Mouse (Mus musculus): ENCODE measurements around the gene Prdm5.

Gene Prdm5

DNA sequence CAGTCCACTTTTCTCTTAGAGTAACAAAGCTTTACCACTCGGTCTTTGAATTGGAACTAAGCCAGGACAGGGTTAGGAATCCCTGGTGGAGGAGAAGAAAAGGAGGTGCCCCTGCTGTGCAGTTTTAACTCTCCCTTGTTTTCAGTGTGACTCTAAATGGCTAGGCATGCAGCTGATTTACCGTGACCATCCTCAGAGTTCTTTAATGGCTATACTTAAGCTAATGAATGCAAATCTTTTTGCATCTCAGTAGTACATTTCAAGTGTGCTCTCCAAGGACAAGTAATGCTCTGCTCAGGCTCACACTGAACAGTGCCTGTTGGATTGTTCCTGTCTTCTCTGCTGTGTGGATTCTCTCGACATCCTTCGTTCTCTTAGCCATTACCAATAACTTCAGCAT lies 154.4 kb downstream of the Prdm5 start:
- in situ Hi-C loops (cut with MboI), result no loop called here

DNA sequence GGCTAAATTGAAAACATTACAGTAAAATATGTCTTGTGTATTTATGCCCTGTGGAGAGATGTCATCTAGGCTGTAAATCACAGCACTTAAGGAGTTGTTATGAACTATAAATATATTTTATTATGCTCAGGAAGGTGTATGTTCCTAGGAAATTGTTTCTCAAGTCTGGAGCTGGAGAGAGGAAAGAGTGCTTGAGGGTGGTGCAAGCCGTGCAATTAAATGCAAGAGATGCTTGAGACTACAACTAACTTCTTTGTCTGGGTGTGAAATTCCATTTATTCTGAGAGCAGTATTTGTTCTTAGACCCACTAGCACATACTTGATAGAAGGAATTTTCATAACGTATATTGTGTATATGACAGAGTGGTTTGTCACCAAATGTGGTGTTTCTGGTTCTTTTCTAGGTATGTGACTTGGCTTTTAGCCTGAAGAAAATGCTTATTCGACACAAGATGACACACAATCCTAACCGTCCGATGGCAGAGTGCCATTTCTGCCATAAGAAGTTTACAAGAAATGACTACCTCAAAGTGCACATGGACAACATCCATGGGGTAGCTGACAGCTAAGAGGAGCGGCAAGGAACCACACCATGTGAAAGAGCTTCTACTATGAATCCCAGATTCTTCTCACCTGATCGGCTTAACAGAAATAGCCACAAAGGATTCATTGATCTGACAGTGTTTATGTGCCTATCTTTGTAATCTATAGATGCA lies 156.9 kb downstream of the Prdm5 start:
- in situ Hi-C loops (cut with MboI), result no loop called here

DNA sequence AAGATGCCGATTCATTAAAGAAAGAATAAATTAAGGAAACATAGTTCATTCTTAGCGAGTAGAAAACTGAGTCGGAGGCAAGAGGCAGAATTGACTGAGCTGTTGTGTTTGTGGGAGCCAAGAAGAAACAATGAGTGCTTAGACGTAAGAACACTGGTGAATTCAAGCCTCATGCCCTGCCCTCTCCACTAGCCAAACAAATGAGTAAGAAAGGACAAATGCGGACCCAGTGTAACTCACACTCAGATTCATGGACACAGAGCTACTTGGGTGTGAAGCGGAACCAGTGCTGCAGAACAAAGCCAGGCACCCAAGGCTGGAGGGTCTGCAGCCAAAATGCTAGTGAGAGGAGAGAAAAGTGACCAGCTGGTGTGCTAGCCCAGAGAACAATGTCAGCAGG lies 171.7 kb downstream of the Prdm5 start:
- in situ Hi-C loops (cut with MboI), result no loop called here

DNA sequence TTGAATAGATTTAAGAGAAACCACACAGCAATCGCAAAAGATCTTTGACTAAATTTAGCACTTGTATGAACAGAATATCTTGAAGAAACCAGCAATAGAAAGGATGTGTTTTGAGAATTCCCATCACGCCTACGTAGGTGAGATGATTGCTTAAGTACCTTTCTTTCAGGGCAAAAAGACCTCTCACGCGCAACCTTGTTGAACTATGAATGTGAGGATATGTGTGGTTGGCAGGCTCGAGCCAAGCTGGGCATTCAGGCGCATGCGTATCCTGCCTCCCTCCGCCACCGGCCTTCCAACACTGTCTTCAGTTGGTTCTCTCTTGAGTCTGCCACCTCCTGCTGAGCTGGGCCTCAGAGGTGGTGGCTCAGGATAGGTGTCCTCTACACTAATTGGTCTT lies 173.5 kb downstream of the Prdm5 start, which contains the start of gene 4930544G11Rik:
TSS of gene 4930544G11Rik (plus strand) at position 301 of the 400 bp plus-strand sequence.
- in situ Hi-C loops (cut with MboI), result no loop called here

DNA sequence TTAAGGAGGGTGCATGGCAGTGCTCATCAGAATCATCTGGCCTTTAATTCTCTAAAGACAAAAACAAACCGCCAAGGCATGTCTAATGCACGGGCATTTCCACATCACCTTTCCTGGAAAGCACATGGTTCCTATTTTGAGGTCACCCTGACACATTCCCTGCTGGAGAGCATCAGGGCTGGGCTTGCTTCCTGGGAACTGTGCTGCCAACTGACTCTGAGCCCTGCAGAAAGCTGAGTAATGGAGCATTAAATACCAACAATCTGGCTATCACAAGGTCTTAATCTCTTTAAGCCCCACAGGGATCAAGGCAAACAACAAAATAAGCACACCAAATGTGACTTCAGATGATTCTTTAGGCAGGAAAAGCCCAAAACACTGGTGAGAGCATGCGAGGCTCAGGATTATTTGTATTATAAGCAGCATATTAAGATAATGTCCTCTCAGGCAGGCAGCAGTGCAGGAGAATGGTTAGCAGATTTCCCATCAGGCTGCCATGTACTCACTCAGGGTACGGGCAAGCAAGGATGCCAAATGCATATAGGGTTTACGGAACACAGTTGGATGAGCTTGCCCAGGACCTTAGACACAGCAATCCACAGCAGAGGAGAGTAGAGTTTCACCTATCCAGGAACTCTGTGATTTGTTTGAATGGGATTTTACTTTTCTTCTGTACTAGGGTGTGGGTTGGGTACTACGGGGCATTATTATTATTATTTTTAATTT lies 190.8 kb downstream of the Prdm5 start:
- in situ Hi-C loops (cut with MboI), result no loop called here

DNA sequence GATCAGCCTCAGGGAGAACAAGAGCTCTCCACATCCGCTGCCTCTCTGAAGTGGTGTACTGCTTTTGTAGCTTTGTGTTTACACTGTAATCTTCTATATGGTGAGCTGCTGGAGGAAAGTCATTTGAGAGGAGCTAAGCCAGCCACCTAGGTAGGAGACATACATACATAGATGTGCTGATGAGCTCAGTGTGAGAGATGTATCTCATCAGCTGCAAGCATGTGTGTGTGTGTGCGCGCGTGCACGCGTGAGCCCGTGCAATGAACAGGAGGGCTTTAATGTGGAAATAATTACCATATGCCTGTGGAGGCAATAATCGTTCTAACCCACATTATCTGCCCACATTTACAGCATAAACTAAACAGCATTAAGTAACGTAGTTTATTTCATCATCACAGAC lies 191.6 kb downstream of the Prdm5 start:
- in situ Hi-C loops (cut with MboI), result no loop called here
